Mouse (Mus musculus) CH12.LX (cell line): ENCODE measurements around the gene Shtn1. TPM values are rescaled to one million over a fixed set of nuclear protein-coding genes. Genes with fewer than 3 reads are reported as not detected.
A peak's percentile ranks its signal among the peaks of the same experiment; 100 is the strongest.

ENCODE experiments used
- DNase-seq: peaks from one replicate; pipeline ENCODE4 v3.0.0-alpha.2; 2013; ENCODE audit errors: extremely low read depth
- H3K27ac ChIP-seq: 2 replicates; pipeline ENCODE4 v1.5.1; 2012; ENCODE audit warnings: low read depth, mild to moderate bottlenecking, control low read depth, moderate library complexity; ENCODE audit not compliant: insufficient read depth
- H3K27me3 ChIP-seq: replicated peaks from 2 replicates; pipeline ENCODE3; 2012; ENCODE audit warnings: inconsistent platforms
- H3K36me3 ChIP-seq, 2 experiments: replicated peaks in 1 of 2; 2 replicates each; pipeline versions ENCODE3 to v1.6.1; 2012; ENCODE audit warnings: inconsistent platforms in 1 of 2, low read length in 1 of 2, mild to moderate bottlenecking in 1 of 2, mixed read lengths in 1 of 2, moderate library complexity in 1 of 2; ENCODE audit not compliant: control insufficient read depth in 1 of 2, insufficient read depth in 1 of 2
- H3K4me1 ChIP-seq, 2 experiments: 2 replicates each; pipeline ENCODE4 v1.6.1; 2012; ENCODE audit warnings: inconsistent platforms in 1 of 2, moderate library complexity in 1 of 2; ENCODE audit not compliant: insufficient read depth in 2 of 2, control insufficient read depth in 1 of 2
- H3K4me2 ChIP-seq: 2 replicates; pipeline ENCODE4 v1.6.1; 2012; ENCODE audit warnings: low read depth, mild to moderate bottlenecking, control low read depth; ENCODE audit not compliant: poor library complexity, insufficient read depth, severe bottlenecking
- H3K4me3 ChIP-seq, 3 experiments: fragments of 150-350 bp in 1 of 3; sonication (generic) in 1 of 3; replicated peaks in 1 of 3; 2 replicates each; pipeline versions ENCODE3 to v1.5.1; 2011 to 2012; ENCODE audit warnings: low read depth in 2 of 3, low read length in 2 of 3, mild to moderate bottlenecking in 2 of 3, moderate library complexity in 2 of 3, control low read depth in 1 of 3, improper control_type of control experiment in 1 of 3, inconsistent platforms in 1 of 3, mixed read lengths in 1 of 3; ENCODE audit not compliant: poor library complexity in 1 of 3
- H3K79me2 ChIP-seq: replicated peaks from 2 replicates; pipeline ENCODE4 v1.6.1; 2012; ENCODE audit warnings: mild to moderate bottlenecking, moderate library complexity; ENCODE audit not compliant: control insufficient read depth, poor library complexity, insufficient read depth, severe bottlenecking; ENCODE audit errors: extremely low read depth
- H3K9ac ChIP-seq: 2 replicates; pipeline ENCODE4 v1.6.1; 2012; ENCODE audit warnings: low read depth, mild to moderate bottlenecking, control low read depth, moderate library complexity; ENCODE audit not compliant: insufficient read depth
- H3K9me3 ChIP-seq: replicated peaks from 2 replicates; pipeline ENCODE3; 2012; ENCODE audit warnings: low read length, inconsistent platforms, mixed read lengths
- BHLHE40 ChIP-seq: IDR thresholded peaks from 2 replicates; pipeline ENCODE4 v1.6.1; 2011; ENCODE audit warnings: mild to moderate bottlenecking, low read depth, low read length, improper control_type of control experiment
- CHD1 ChIP-seq: IDR thresholded peaks from 2 replicates; pipeline ENCODE4 v1.6.1; 2012; ENCODE audit warnings: low read depth, low read length, improper control_type of control experiment, inconsistent platforms
- CHD2 ChIP-seq: IDR thresholded peaks from 2 replicates; pipeline ENCODE4 v1.6.1; 2011; ENCODE audit warnings: low read length, improper control_type of control experiment
- ELF1 ChIP-seq: IDR thresholded peaks from 2 replicates; pipeline ENCODE4 v1.6.1; 2014; ENCODE audit warnings: low read depth, mild to moderate bottlenecking, inconsistent platforms, low read length, improper control_type of control experiment
- ETS1 ChIP-seq: conservative IDR thresholded peaks from 2 replicates; pipeline ENCODE4 v1.6.1; 2012; ENCODE audit warnings: low read depth, mild to moderate bottlenecking, inconsistent platforms, low read length, improper control_type of control experiment, moderate library complexity
- GABPA ChIP-seq: IDR thresholded peaks from 2 replicates; pipeline ENCODE4 v1.6.1; 2012; ENCODE audit warnings: low read depth, low read length, improper control_type of control experiment, inconsistent platforms; ENCODE audit not compliant: insufficient replicate concordance
- HCFC1 ChIP-seq: IDR thresholded peaks from 2 replicates; pipeline ENCODE4 v1.6.1; 2012; ENCODE audit warnings: low read depth, mild to moderate bottlenecking, inconsistent platforms, low read length, improper control_type of control experiment
- IRF4 ChIP-seq: IDR thresholded peaks from 2 replicates; pipeline ENCODE4 v1.6.1; 2014; ENCODE audit warnings: low read depth, mild to moderate bottlenecking, inconsistent platforms, low read length, improper control_type of control experiment
- JUN ChIP-seq: IDR thresholded peaks from 2 replicates; pipeline ENCODE4 v1.6.1; 2011; ENCODE audit warnings: low read depth, mild to moderate bottlenecking, low read length, improper control_type of control experiment, moderate library complexity; ENCODE audit not compliant: insufficient read depth
- JUND ChIP-seq: conservative IDR thresholded peaks from 2 replicates; pipeline ENCODE4 v1.6.1; 2011; ENCODE audit warnings: low read depth, low read length, improper control_type of control experiment
- MYC ChIP-seq: IDR thresholded peaks from 2 replicates; pipeline ENCODE4 v1.6.1; 2011; ENCODE audit warnings: low read depth, mild to moderate bottlenecking, improper control_type of control experiment, low read length
- PAX5 ChIP-seq: IDR thresholded peaks from 2 replicates; pipeline ENCODE4 v1.6.1; 2012; ENCODE audit warnings: low read length, inconsistent platforms, mixed read lengths
- RAD21 ChIP-seq: IDR thresholded peaks from 2 replicates; pipeline ENCODE4 v1.6.1; 2011; ENCODE audit warnings: low read depth, mild to moderate bottlenecking, low read length, improper control_type of control experiment, moderate library complexity
- SIN3A ChIP-seq: IDR thresholded peaks from 2 replicates; pipeline ENCODE4 v1.6.1; 2012; ENCODE audit warnings: low read length, improper control_type of control experiment, inconsistent platforms
- ZC3H11A ChIP-seq: IDR thresholded peaks from 2 replicates; pipeline ENCODE4 v1.6.1; 2012; ENCODE audit warnings: low read depth, mild to moderate bottlenecking, inconsistent platforms, low read length, improper control_type of control experiment
- ZKSCAN1 ChIP-seq: IDR thresholded peaks from 2 replicates; pipeline ENCODE4 v1.6.1; 2012; ENCODE audit warnings: low read depth, inconsistent platforms, low read length, improper control_type of control experiment, borderline replicate concordance
- ZMIZ1 ChIP-seq: IDR thresholded peaks from 2 replicates; pipeline ENCODE4 v1.6.1; 2012; ENCODE audit warnings: low read depth, mild to moderate bottlenecking, inconsistent platforms, low read length, improper control_type of control experiment
- ZNF384 ChIP-seq: IDR thresholded peaks from 2 replicates; pipeline ENCODE4 v1.6.1; 2012; ENCODE audit warnings: low read depth, low read length, improper control_type of control experiment, inconsistent platforms
- dilution Hi-C: fragments of 300-500 bp; cut with MboI; formaldehyde crosslinking; loops from 2 replicates; pipeline ENCODE4 v1.14.3; 2020; ENCODE audit warnings: low sequenced_read_pairs; ENCODE audit not compliant: extremely low pct_unique_long_range_greater_than_20kb, extremely low pct_ligation_motif_present
- in situ Hi-C: fragments of 300-500 bp; cut with MboI; formaldehyde crosslinking; loops from 3 replicates; pipeline ENCODE4 v1.14.3; 2019; ENCODE audit warnings: low sequenced_read_pairs, low pct_ligation_motif_present, low pct_unique_long_range_greater_than_20kb, mixed read lengths
- polyA plus RNA-seq: library from polyadenylated mRNA; unstranded; fragments of >175 nt; gene quantifications from 2 replicates; pipeline ENCODE4 v1.2.1, GENCODE M21; 2012; ENCODE audit warnings: low read depth; ENCODE audit not compliant: insufficient read length
- total RNA-seq, 2 experiments: library from RNA; depleted of rRNA; stranded (reverse); fragments of 300-350 nt in 1 of 2; fragments of >200 nt in 1 of 2; gene quantifications; 2 replicates each; pipeline ENCODE4 v1.2.3; 2012 to 2014

The Shtn1 gene
- total and polyA plus RNA-seq, 3 experiments = 6.4 to 20.9 (median 12.1) TPM

GRCm38 (mm10) chr19:59038793-59039192 lies 37.1 kb downstream of the Shtn1 start:
- in situ Hi-C loops (no loop called here), dilution Hi-C loops (no loop called here)
- Histone ChIP-seq H3K4me3 (no peak overlapping the region), H3K4me2 (no peak overlapping the region), H3K9me3 (no peaks in the 10 kb centered on the region), H3K79me2 (no peaks in the 10 kb centered on the region), H3K27me3 (no peaks in the 10 kb centered on the region), H3K36me3 (peaks cover 15 to 50% of the 10 kb centered on the region in 2 experiments), H3K4me1 (peaks cover 4 to 9% of the 10 kb centered on the region in 2 experiments; a peak in 2 of 4 replicates), H3K9ac (no peak overlapping the region), H3K27ac (no peak overlapping the region)
- DNase-seq = no peak
- TF ChIP-seq PAX5 = no peak
- TF ChIP-seq ZMIZ1 = no peak

- in situ Hi-C loops = no loop called here
- Histone ChIP-seq H3K4me3 (no peak overlapping the region), H3K27ac (no peak overlapping the region), H3K4me2 (no peak overlapping the region), H3K9me3 (no peaks in the 10 kb centered on the region), H3K9ac (no peak overlapping the region), H3K4me1 (peaks cover 4 to 9% of the 10 kb centered on the region in 2 experiments; a peak in 2 of 4 replicates), H3K36me3 (peaks cover 17 to 63% of the 10 kb centered on the region in 2 experiments), H3K27me3 (no peaks in the 10 kb centered on the region), H3K79me2 (no peaks in the 10 kb centered on the region)
- TF ChIP-seq JUND (0 out of 2 replicates have a peak, but pooled peaks have one; percentile 16), RAD21 (no peak), ELF1 (no peak), GABPA (no peak), SIN3A (no peak), BHLHE40 (peak; percentile 84), ZNF384 (peak; percentile 83), ZC3H11A (no peak), ZKSCAN1 (no peak), ETS1 (peak; percentile 23; the same call in 1 of the 2 replicates), HCFC1 (no peak), IRF4 (peak; percentile 39; the same call in 1 of the 2 replicates), CHD1 (no peak), CHD2 (no peak), JUN (0 out of 2 replicates have a peak, but pooled peaks have one; percentile 9), MYC (no peak)
- dilution Hi-C loops = no loop called here
- DNase-seq = peak; percentile 15
These were observed 39.1 kb downstream of the Shtn1 start for GRCm38 (mm10) chr19:59036811-59037210.
